14 mouse cellular contexts compared by ENCODE assay signal in the genomic region with DNA sequence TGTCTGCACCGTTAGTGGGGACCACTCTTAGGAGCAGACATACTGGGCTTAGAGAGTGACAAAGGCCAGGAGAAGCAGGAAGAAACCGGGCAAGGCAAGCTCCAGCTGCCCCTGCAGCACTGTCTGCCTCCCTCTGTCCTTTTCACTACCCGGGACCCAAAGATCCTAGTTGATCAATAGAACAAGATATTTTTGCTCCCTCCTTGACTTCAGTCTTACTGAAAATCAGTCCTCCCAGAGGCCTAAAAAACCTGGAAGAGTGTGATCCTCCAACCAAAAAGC. TPM values are rescaled to one million over a fixed set of nuclear protein-coding genes. Genes with fewer than 3 reads are reported as not detected.
DNase-seq lines count a peak whose midpoint lies in the region; ATAC-seq and TF ChIP-seq lines count a peak whose summit lies in the region.
"Had no signal": no experiment of that assay in that cellular context is flagged by ENCODE, and none has a peak within 500 bp of the region (broad histone marks: within the 10 kb centered on the region; RNA-seq: fewer than 3 reads in every experiment).

No protein-coding gene starts in this region.

- no peak for ATAC-seq in neural tube, embryonic 11.5 days (ENCODE audit: insufficient read depth, low FRiP score, low TSS enrichment)
- ATAC-seq in hindbrain, embryonic 11.5 days (ENCODE audit: low FRiP score), result no peak; the same call in 1 of the 2 replicates
- no peak for ATAC-seq in midbrain, embryonic 12.5 days (ENCODE audit: low FRiP score, low read depth)
- ATAC-seq in liver, postnatal 0 days, result no peak

- no peak overlapping the region for H3K9ac ChIP-seq in neural tube, embryonic 11.5 days (ENCODE audit: low read length)
- H3K9ac ChIP-seq in hindbrain, embryonic 11.5 days (ENCODE audit: low read depth, low read length), result no peak overlapping the region
- H3K9ac ChIP-seq in midbrain, embryonic 12.5 days (replicated peaks), result peak overlapping the region; percentile 34; the same call in 1 of the 2 replicates
- no peak overlapping the region for H3K9ac ChIP-seq in liver, postnatal 0 days (replicated peaks)
- H3K9ac ChIP-seq: liver, embryonic 14.5 days had no signal

- H3K27me3 ChIP-seq in neural tube, embryonic 11.5 days (ENCODE audit: control insufficient read depth, insufficient read depth, low read length), result peaks cover 74% of the 10 kb centered on the region
- H3K27me3 ChIP-seq in hindbrain, embryonic 11.5 days (ENCODE audit: control insufficient read depth, insufficient read depth, low read length), result peaks cover 52% of the 10 kb centered on the region
- H3K27me3 ChIP-seq in midbrain, embryonic 12.5 days, result peaks cover 95% of the 10 kb centered on the region
- peaks cover 48% of the 10 kb centered on the region for H3K27me3 ChIP-seq in liver, postnatal 0 days (ENCODE audit: insufficient read depth, low read length)

- H3K9me3 ChIP-seq in neural tube, embryonic 11.5 days (ENCODE audit: control insufficient read depth, low read length), result no peaks in the 10 kb centered on the region
- H3K9me3 ChIP-seq in hindbrain, embryonic 11.5 days (ENCODE audit: control insufficient read depth, low read length), result no peaks in the 10 kb centered on the region
- H3K9me3 ChIP-seq in midbrain, embryonic 12.5 days, result no peaks in the 10 kb centered on the region
- no peaks in the 10 kb centered on the region for H3K9me3 ChIP-seq in liver, postnatal 0 days (ENCODE audit: low read length)

- H3K27ac ChIP-seq in neural tube, embryonic 11.5 days (ENCODE audit: low read depth, low read length), result no peak overlapping the region
- no peak overlapping the region for H3K27ac ChIP-seq in hindbrain, embryonic 11.5 days (ENCODE audit: low read depth, low read length)
- H3K27ac ChIP-seq in midbrain, embryonic 12.5 days (replicated peaks), result peak overlapping the region; percentile 49; the same call in 1 of the 2 replicates
- no peak overlapping the region for H3K27ac ChIP-seq in liver, postnatal 0 days (ENCODE audit: low read depth)
- H3K27ac ChIP-seq: gastrocnemius, adult 2 months; heart, adult 2 months; liver, embryonic 14.5 days had no signal

- DNase-seq in neural tube, embryonic 11.5 days (ENCODE audit: low spot score), result no peak
- no peak for DNase-seq in neural tube, embryonic 10.5 days (ENCODE audit: extremely low spot score, low spot score)
- DNase-seq in hindbrain, embryonic 11.5 days (ENCODE audit: low spot score), result no peak
- DNase-seq in lung, postnatal 25 days (ENCODE audit: low spot score), result no peak
- no peak for DNase-seq in thymus, postnatal 25 days
- DNase-seq in liver, postnatal 0 days, result no peak
- DNase-seq: adrenal gland, postnatal 14 days; gastrocnemius, adult 2 months; heart, adult 2 months; heart, postnatal 4 days; thymus, adult 18-20 months had no signal

- no peak for TF ChIP-seq EP300 in liver, postnatal 0 days (IDR thresholded peaks at IDR 0.05; ENCODE audit: low read depth)

- WGBS in neural tube, embryonic 11.5 days, result 5% methylated on average over 3 of the region's 3 CpGs
- WGBS in hindbrain, embryonic 11.5 days, result 6% methylated on average over 3 of the region's 3 CpGs
- 4% methylated on average over 3 of the region's 3 CpGs for WGBS in midbrain, embryonic 12.5 days
- 6% methylated on average over 3 of the region's 3 CpGs for WGBS in liver, postnatal 0 days (ENCODE audit: insufficient replicate concordance)

- H3K4me2 ChIP-seq in neural tube, embryonic 11.5 days (ENCODE audit: low read depth), result peak overlapping the region; percentile 20
- peak overlapping the region; percentile 32 for H3K4me2 ChIP-seq in hindbrain, embryonic 11.5 days (replicated peaks; ENCODE audit: low read depth, low read length)
- peak overlapping the region; percentile 44 for H3K4me2 ChIP-seq in midbrain, embryonic 12.5 days (replicated peaks)
- no peak overlapping the region for H3K4me2 ChIP-seq in liver, postnatal 0 days (ENCODE audit: low read depth, low read length)

- no peak for TF ChIP-seq CTCF in liver, postnatal 0 days (IDR thresholded peaks at IDR 0.05; ENCODE audit: low read depth)

- H3K4me3 ChIP-seq in neural tube, embryonic 11.5 days (ENCODE audit: low read depth, low read length), result no peak overlapping the region
- peak overlapping the region; percentile 2; the same call in 1 of the 2 replicates for H3K4me3 ChIP-seq in hindbrain, embryonic 11.5 days (ENCODE audit: low read depth, low read length)
- peak overlapping the region; percentile 20 for H3K4me3 ChIP-seq in midbrain, embryonic 12.5 days
- H3K4me3 ChIP-seq in liver, postnatal 0 days (ENCODE audit: low read depth, low read length), result no peak overlapping the region
- H3K4me3 ChIP-seq: gastrocnemius, adult 2 months; heart, adult 2 months had no signal

- H3K4me1 ChIP-seq in neural tube, embryonic 11.5 days (ENCODE audit: control insufficient read depth, insufficient read depth, low read length), result no peaks in the 10 kb centered on the region
- peaks cover 4% of the 10 kb centered on the region; the same call in 1 of the 2 replicates for H3K4me1 ChIP-seq in hindbrain, embryonic 11.5 days (replicated peaks; ENCODE audit: control insufficient read depth, insufficient read depth, low read length)
- peaks cover 22% of the 10 kb centered on the region for H3K4me1 ChIP-seq in midbrain, embryonic 12.5 days
- no peaks in the 10 kb centered on the region for H3K4me1 ChIP-seq in liver, postnatal 0 days (ENCODE audit: insufficient read depth)

- H3K36me3 ChIP-seq in neural tube, embryonic 11.5 days (ENCODE audit: control insufficient read depth, insufficient read depth, low read length), result no peaks in the 10 kb centered on the region
- no peaks in the 10 kb centered on the region for H3K36me3 ChIP-seq in hindbrain, embryonic 11.5 days (ENCODE audit: control insufficient read depth, insufficient read depth, low read length)
- H3K36me3 ChIP-seq in midbrain, embryonic 12.5 days, result no peaks in the 10 kb centered on the region
- H3K36me3 ChIP-seq in liver, postnatal 0 days (replicated peaks; ENCODE audit: insufficient read depth, low read length), result no peaks in the 10 kb centered on the region

RNA-seq across cellular contexts. Expression of a gene that starts 15.7 kb away (rescaled TPM):
- 0.38 and 0.77 TPM in 2 replicates for polyA plus RNA-seq in neural tube, embryonic 11.5 days (2014; fragmentation: Nextera tagmentation; extraction: Ambion mirVana)
- polyA plus RNA-seq in hindbrain, embryonic 11.5 days (2014; fragmentation: Nextera tagmentation; extraction: Ambion mirVana), result 2.4 and 2.5 TPM in 2 replicates
- polyA plus RNA-seq in midbrain, embryonic 12.5 days (2016; fragmentation: Nextera tagmentation; extraction: Ambion mirVana), result 18.2 and 18.3 TPM in 2 replicates
- polyA plus RNA-seq in liver, postnatal 0 days (2015; fragmentation: Nextera tagmentation; extraction: Ambion mirVana), result not detected in 2 replicates
- polyA plus RNA-seq: heart, adult 2 months; kidney, embryonic 14.5 days; liver, embryonic 14.5 days had no signal

Comparison
In these comparisons a context has a peak if more than half of its experiments do, and no peak if none do; other contexts are left out.
1. H3K4me3 ChIP-seq: peak in hindbrain, embryonic 11.5 days (single experiment) and midbrain, embryonic 12.5 days (single experiment); none in neural tube, embryonic 11.5 days (single experiment) and liver, postnatal 0 days (single experiment).